Mouse (Mus musculus): ENCODE results near the gene Pnmal1. TPM values are rescaled to one million over a fixed set of nuclear protein-coding genes. Genes with fewer than 3 reads are reported as not detected.

The Pnmal1 gene
- total RNA-seq, 1 experiment from 2014 or later: not detected

DNA sequence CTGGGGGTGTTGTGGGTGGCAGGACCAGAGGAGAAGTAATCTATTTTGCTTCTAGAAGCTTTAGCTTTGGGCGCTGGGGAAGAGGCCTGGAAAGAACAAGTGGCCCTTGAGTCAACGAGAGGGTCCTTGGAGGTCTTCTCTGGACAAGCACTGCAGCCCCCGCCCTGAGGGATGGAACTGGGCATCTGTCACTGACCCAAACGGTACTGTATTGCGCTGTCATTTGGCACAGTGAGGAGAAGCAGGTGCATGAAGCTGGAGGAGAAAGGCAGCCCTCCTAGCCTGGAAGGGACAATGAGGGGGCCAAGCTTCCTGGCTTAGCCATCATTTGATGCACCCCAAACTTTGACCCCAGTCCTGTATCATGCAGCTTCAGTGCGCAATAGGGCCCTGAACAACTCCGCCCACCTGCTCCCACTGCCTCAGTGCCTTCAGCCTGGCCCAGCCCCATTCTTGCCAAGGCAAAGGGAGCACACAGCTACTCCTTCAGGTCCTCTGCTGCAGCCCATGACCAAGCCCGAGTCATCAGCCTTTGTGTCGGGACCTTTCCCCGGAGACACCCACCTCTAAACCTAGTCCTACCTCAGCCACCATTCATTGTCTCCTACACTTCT is 37.0 kb upstream of the Pnmal1 start:
- ATAC-seq (replicated peaks; ENCODE audit: insufficient number of reproducible peaks, low FRiP score, low TSS enrichment, poor library complexity, severe bottlenecking): no peak

- 0 out of 2 replicates have a peak, but pooled peaks have one; percentile 0 for ATAC-seq (replicated peaks; ENCODE audit: insufficient number of reproducible peaks, low FRiP score, low TSS enrichment, poor library complexity, severe bottlenecking)
These were observed 36.0 kb upstream of the Pnmal1 start for GRCm38 (mm10) chr7:16923283-16924036.

DNA sequence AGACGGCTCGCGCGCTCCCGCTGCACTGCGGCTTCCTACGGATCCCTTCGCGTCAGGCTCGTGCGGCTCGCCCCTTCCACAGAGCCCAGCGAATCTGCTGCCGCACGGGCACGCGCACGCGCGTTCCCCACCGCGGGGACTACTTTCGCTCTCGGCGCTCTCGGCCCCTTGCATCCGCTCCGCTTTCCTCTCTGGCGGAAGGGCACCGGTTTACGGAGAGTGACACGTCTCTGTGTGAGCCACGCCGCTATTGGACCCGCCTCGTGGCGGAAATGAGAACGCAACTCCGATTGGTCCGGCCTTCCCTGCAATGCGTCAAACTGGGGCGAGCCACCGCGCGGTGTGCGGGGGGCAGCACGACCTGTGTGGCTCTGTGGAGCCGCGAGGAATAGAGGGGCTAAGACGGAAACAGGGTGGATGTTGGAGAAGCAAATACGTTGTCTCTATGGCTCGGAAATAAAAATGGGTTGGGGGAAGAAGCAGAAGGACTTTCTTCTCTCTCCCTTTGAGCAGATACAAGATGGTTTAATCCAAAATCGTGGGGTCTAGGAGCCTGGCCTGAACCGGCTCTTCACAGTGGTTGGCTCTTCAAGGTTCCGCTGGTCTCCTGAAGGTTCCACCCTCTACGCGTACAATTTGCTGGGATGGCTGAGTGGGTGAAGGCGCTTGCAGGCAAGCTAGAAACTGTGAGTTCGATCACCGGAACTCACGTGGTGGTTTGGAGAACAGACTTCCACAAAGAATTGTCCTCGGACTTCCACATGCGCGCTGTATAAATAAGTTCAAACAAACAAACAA is 35.2 kb upstream of the Pnmal1 start, which contains the start of gene Calm3:
TSS of gene Calm3 (minus strand) at position 78 of the 798 bp plus-strand sequence.
- ATAC-seq (replicated peaks; ENCODE audit: insufficient number of reproducible peaks, low FRiP score, low TSS enrichment, poor library complexity, severe bottlenecking): peak; percentile 84

DNA sequence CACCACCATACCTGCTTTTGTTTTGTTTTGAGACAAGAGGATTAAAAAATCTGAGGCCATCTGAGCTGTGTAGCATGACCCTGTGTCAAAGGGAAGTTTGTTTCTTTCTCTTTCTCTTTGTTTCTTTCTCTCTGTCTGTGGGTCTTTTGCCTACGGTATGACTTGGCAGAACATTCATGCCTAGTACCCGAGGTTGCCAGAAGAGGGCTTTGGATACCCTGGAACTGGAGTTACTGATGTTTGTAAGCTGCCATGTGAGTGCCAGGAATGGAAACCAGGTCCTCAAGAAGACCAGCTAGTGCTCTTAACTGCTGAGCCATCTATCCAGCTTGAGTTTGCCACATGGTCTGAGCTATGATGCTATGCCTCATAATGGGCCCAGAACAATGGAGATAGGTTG is 31.1 kb upstream of the Pnmal1 start:
- ATAC-seq (replicated peaks; ENCODE audit: insufficient number of reproducible peaks, low FRiP score, low TSS enrichment, poor library complexity, severe bottlenecking): no peak

DNA sequence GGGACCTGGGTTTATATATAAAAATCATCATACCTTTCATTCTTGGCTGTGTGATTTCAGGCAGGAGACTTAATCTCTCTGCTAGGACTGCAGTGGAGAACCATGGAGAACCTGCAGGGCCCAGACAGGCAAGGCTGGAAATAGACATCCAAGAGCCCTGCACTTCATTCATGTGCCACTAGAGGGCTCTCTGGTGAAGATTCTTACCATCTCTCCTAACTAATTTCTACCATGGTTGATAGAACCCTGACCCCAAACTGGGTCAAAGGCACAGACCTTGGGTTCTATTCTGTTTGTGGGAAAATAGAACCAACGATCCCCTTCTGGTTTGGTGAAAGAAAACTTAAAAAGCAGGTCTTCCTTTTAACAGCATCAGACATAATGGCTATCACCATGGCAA is 28.6 kb upstream of the Pnmal1 start:
- ATAC-seq (replicated peaks; ENCODE audit: insufficient number of reproducible peaks, low FRiP score, low TSS enrichment, poor library complexity, severe bottlenecking): peak; percentile 75

DNA sequence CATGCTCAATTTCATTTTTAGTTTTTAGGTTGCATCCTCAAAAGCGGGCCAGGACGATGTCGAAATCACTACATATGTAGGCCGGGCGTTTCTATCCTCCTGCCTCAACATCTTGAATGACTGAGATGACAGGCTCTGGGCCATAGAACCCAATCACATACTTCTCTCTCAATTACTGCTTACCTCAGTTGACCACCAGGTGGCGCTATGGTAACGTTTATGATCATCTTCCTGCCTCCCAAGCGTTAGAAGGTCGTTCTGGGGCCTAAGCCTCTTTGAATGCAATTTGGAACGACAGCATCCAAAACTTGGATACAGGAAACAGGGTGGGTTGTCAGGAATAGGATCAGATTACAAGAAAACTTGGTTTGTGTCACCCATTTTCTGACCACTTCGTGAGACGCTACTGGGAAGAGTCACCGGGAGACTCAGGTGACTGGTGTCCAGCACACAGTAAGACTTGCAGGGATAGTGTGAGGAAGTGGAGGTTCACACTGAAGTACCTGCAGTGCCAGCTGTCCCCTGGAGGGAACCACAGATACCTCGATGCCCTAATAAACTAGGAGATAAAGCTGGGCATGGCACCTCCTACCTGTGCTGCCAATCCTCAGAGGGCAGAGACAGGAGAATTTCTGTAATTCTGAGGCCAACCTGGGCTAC is 27.4 kb upstream of the Pnmal1 start:
- peak; percentile 74 for ATAC-seq (replicated peaks; ENCODE audit: insufficient number of reproducible peaks, low FRiP score, low TSS enrichment, poor library complexity, severe bottlenecking)

DNA sequence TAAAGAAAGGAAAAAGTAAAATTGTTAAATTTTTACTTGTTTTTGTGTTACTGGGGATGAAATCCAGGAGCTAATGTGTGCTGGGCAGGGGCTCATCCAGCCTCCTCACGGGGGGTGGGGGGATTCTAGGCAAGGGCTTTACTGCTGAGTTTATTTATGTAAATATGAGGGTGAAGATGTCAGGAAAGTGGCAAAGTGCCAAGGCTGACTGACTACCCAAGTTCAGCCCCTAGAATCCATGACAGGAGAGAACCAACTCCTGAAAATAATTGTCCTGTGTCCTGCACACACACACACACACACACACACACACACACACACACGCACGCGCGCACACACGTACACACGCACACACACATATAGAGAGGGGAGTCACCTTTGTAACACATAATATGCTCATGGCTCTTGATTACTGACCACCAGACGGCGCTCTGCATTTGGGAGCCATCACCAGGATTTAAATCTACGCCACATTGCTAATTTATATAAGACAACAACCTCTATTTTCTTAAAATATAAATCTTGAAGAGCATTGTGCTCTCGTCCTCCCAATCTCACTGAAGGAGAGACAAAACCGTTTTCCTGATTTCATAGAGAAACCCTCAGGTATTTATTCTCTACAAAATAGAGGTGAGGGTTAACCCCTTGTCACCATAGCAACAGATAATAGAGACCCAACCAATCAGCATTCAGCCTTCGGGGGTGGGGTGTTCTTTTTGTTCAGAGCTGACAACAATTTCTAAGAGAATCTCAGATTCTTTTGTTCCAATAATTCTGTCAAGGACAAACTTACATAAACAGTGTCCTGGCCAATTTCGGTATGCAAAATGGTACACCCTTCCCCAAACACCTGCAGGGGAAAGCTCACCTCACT is 26.5 kb upstream of the Pnmal1 start:
- no peak for ATAC-seq (replicated peaks; ENCODE audit: insufficient number of reproducible peaks, low FRiP score, low TSS enrichment, poor library complexity, severe bottlenecking)

DNA sequence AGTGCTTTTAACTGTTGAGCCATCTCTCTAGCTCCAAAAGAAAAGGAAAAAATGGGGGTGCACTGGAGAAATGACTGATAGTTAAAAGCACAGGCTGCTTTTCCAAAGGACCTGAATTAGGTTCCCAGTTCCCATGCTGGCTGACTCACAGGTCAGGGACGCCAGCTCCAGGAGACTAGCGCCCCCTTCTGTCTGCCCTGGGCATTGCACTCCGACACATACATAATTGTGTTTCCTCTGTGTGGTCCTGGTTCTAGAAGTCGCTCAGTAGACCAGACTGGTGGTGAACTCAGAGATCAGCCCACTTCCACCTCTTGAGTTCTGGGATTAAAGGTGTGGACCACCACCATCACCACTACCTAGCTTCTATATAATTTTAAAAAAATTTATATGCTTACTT is 22.2 kb upstream of the Pnmal1 start:
- ATAC-seq (replicated peaks; ENCODE audit: insufficient number of reproducible peaks, low FRiP score, low TSS enrichment, poor library complexity, severe bottlenecking): no peak

- ATAC-seq (replicated peaks; ENCODE audit: insufficient number of reproducible peaks, low FRiP score, low TSS enrichment, poor library complexity, severe bottlenecking): no peak
These were observed 21.2 kb upstream of the Pnmal1 start for GRCm38 (mm10) chr7:16938117-16938791.

- no peak for ATAC-seq (replicated peaks; ENCODE audit: insufficient number of reproducible peaks, low FRiP score, low TSS enrichment, poor library complexity, severe bottlenecking)
These were observed 19.2 kb upstream of the Pnmal1 start for GRCm38 (mm10) chr7:16940292-16940691.

DNA sequence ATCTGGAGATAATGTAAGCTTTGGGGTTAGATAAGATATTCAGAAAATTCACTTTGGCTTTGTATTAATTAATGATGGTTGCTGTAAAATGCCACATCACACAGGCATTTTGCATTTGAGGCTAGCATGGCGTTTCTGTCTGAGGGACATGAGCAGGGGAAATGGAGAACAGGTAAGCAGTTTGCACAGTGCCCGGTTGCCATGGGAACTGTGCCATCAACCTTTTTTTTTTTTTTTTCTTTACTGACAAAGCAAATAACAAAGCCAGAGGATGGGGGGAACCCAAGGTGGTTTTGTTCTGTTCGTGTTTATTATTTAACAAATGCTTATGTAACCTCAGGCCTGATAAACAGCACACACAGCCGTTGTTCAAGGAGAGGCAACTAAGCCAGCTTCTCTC is 16.6 kb upstream of the Pnmal1 start:
- ATAC-seq (replicated peaks; ENCODE audit: insufficient number of reproducible peaks, low FRiP score, low TSS enrichment, poor library complexity, severe bottlenecking): no peak

DNA sequence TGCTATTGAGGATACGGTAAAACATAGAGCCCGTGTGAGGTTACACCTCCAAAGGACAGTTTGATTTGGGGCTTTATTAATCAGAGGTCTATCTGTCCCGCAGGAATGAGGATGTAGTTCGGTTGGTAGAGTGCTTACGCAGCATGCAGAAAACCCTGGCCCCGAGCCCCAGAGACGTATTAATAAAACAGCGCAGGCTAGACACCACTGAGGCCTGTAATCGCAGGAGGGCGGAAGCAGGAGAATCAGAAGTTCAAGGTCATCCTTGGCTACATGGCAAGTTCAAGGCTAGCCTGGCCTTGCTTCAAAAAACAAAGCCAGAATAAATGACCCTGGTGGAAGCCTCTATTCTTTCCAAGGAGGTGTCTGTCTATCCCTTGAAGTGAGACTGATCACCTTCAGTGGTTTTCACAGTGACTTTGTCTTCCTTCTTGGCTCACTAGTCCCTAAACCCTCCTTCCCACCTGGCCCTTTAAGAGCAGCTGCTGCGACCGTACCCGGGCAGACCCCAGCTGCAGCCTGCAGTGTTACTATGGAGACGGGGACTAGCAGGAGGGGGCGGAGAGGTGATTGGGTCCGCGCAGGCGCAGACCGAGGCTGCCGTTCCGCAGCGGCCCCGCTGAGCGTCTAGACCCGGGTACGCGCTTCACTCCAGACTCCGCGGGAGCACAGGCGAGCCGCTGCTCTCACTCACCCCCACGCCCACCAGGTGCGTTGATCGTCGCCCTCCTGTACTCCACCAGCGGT is 15.2 kb upstream of the Pnmal1 start, which contains the start of gene Pnmal2:
TSS of gene Pnmal2 (plus strand) at position 622 of the 747 bp plus-strand sequence.
- ATAC-seq (replicated peaks; ENCODE audit: insufficient number of reproducible peaks, low FRiP score, low TSS enrichment, poor library complexity, severe bottlenecking): no peak

- ATAC-seq (replicated peaks; ENCODE audit: insufficient number of reproducible peaks, low FRiP score, low TSS enrichment, poor library complexity, severe bottlenecking): no peak
These were observed 14.6 kb upstream of the Pnmal1 start for GRCm38 (mm10) chr7:16944808-16945315.

DNA sequence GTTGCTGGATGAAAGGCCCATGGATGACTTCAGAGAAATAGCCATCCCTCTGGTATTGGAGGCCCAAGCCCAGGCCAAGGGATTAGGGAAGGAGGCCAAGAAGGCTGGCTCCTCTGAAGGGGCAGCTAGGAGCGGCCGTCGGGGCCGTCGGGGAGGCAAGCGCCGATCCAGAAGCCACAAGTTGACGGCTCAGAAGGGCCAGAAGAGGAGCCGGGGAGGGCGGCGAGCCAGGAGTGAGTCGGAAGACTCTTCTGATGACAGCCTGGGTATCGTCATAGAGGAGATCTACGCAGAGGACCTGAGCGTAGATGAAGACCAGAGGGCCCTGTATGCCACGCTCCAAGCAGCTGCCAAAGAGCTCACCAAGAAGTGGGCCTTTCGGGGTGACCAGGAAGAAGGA is 14.1 kb upstream of the Pnmal1 start:
- no peak for ATAC-seq (replicated peaks; ENCODE audit: insufficient number of reproducible peaks, low FRiP score, low TSS enrichment, poor library complexity, severe bottlenecking)

DNA sequence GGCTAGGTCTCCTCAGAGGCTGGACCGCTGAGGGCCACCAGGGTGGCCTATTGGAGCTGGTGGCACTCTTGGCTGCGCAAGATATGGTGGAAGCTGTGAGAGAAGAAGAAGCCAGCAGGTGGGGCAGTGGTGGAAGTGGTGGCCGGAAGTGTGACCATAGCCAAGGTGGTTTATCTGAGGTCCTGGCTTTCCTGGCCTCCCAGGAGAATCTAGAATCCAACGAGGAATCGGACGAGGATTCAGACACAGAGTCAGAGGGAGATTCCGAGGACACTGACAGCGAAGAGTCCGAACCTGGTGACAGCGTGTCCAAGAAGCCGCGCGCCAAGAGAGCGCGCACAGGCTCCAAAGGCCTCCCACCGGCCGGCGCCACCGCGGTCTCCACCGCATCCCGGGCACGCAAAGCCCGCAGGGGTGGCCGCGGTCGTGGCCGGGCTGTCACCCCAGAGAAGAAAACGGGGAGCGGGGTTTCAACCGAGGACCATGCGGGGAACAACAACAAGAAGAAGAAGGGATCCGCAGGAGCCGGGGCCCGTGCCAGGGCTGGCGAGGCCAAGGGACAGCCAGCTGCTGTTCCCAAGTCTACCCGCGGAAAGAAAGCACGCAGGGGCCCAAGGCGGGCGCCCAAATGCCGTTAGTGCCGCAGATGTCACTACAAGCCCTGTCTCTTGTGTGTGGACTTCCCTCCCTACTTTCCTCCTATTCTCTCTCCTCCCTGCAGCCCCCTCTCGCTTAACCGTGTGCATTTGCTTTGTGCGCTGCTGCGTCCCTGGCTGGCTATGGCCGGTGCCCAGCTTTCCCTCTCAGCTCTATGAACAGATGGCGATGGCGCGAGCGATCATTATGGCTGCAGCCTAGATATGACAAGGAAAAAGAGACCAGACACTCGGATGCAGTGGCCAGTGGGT is 12.8 kb upstream of the Pnmal1 start:
- ATAC-seq (replicated peaks; ENCODE audit: insufficient number of reproducible peaks, low FRiP score, low TSS enrichment, poor library complexity, severe bottlenecking): no peak
